Mouse (Mus musculus) forebrain, embryonic 15.5 days (tissue): ENCODE measurements around the gene Btbd16. TPM values are rescaled to one million over a fixed set of nuclear protein-coding genes. Genes with fewer than 3 reads are reported as not detected.

ENCODE experiments used
- ATAC-seq: fragments of 200-750 bp; cut with Nextera tagmentation; replicated peaks from 2 replicates; pipeline ENCODE4 v1.8.0; 2017; ENCODE audit warnings: mild to moderate bottlenecking, moderate TSS enrichment, moderate library complexity
- H3K27ac ChIP-seq: fragments of 300-500 bp; sonication (generic); replicated peaks from 2 replicates; pipeline ENCODE4 v1.5.1; 2015; ENCODE audit warnings: mild to moderate bottlenecking, inconsistent platforms
- H3K27me3 ChIP-seq: fragments of 300-500 bp; sonication (generic); 2 replicates; pipeline ENCODE4 v1.6.1; 2015; ENCODE audit warnings: inconsistent platforms
- H3K36me3 ChIP-seq: fragments of 300-500 bp; sonication (generic); 2 replicates; pipeline ENCODE4 v1.6.1; 2015; ENCODE audit warnings: mild to moderate bottlenecking, inconsistent platforms
- H3K4me1 ChIP-seq: fragments of 300-500 bp; sonication (generic); 2 replicates; pipeline ENCODE4 v1.6.1; 2015; ENCODE audit warnings: inconsistent platforms
- H3K4me2 ChIP-seq: fragments of 300-500 bp; sonication (generic); replicated peaks from 2 replicates; pipeline ENCODE4 v1.6.1; 2015; ENCODE audit warnings: mild to moderate bottlenecking, inconsistent platforms
- H3K4me3 ChIP-seq: fragments of 300-500 bp; sonication (generic); 2 replicates; pipeline ENCODE4 v1.5.1; 2015; ENCODE audit warnings: mild to moderate bottlenecking, inconsistent platforms
- H3K9ac ChIP-seq: fragments of 300-500 bp; sonication (generic); replicated peaks from 2 replicates; pipeline ENCODE4 v1.6.1; 2015; ENCODE audit warnings: mild to moderate bottlenecking, inconsistent platforms
- H3K9me3 ChIP-seq: fragments of 300-500 bp; sonication (generic); 2 replicates; pipeline ENCODE4 v1.6.1; 2016; ENCODE audit warnings: inconsistent platforms
- WGBS: fragments of 180-500 bp; shearing (Covaris S2); methylation state at CpG from one replicate; pipeline ENCODE4 v1.1.7; 2015; ENCODE audit warnings: mixed read lengths; 5-methylcytosine and 5-hydroxymethylcytosine counted together
- polyA plus RNA-seq: library from polyadenylated mRNA; unstranded; fragments of >200 nt; fragmentation: Nextera tagmentation; extraction: Ambion mirVana; gene quantifications from 2 replicates; pipeline ENCODE4 v1.2.1, GENCODE M21; 2015

Btbd16 gene
- polyA plus RNA-seq, 1 experiment from 2014 or later, result not detected

DNA sequence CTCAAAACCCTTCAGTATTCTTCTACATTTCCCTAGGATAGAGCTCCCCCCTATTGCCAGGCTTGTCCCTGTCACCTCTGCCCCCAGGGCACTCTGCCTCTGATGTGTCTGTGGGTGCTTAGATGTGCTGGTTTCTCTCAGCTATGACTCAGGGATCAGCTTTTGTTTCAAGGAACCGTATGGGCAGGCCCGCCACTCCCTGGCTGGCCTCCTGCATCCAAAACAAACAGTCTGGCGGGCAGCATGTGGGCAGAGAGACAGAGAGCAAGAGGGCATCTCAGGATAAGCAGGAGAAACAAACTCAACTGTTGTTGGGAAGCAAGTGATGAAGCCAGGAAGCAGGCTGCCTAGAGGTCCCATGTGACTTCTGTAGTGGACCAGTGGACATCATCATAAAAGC is 81.8 kb downstream of the Btbd16 start:
- Histone ChIP-seq H3K36me3 (no peaks in the 10 kb centered on the region), H3K4me2 (no peak overlapping the region), H3K4me3 (no peak overlapping the region), H3K27ac (no peak overlapping the region), H3K27me3 (no peaks in the 10 kb centered on the region), H3K9ac (no peak overlapping the region), H3K9me3 (no peaks in the 10 kb centered on the region), H3K4me1 (peaks cover 3% of the 10 kb centered on the region)
- ATAC-seq, result no peak
- WGBS, result 31% methylated on average over 3 of the region's 3 CpGs

DNA sequence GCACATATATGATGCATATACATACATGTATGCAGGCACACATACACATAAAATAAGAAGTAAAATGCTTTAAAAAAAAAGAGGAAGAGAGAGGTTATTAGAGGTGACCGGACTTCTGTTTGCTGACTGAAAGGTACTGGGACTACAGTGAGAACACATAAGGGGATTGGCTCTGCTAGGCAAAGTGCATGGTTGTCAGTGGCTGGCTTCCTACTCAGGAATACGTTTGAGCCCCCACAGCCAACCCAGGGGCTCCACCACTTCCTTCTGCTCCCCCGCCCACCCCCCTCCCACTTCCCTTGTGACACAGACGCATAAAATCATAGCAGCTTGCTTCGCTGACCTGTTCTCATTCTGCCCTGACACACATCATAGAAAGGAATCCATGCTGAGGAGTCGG is 84.1 kb downstream of the Btbd16 start:
- ATAC-seq, result no peak
- 79% methylated on average over 6 of the region's 6 CpGs for WGBS

DNA sequence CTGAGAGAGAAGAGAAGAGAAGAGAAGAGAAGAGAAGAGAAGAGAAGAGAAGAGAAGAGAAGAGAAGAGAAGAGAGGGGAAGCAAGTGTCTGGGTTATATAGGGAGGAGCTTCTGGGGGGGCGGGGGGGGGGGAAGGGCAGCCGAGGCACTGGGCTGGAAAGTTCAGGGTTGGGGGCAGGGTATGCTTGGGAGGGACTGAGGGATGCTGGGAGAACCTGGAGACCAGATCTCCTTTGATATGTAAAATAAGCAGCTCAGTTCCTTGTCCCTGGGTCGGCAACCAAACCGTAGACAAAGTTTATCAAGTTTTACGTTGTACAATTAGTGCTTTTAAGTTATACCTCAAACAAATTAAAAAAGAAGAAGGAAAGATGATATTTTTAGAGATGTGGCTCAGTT is 86.1 kb downstream of the Btbd16 start:
- Histone ChIP-seq H3K9me3 (no peaks in the 10 kb centered on the region), H3K36me3 (no peaks in the 10 kb centered on the region), H3K4me2 (no peak overlapping the region), H3K27ac (0 out of 2 replicates have a peak overlapping the region, but pooled peaks have one; percentile 57), H3K9ac (no peak overlapping the region), H3K4me3 (no peak overlapping the region), H3K4me1 (peaks cover 10% of the 10 kb centered on the region), H3K27me3 (no peaks in the 10 kb centered on the region)
- WGBS, result 21% methylated on average over 5 of the region's 5 CpGs
- ATAC-seq, result no peak

More for the DNA sequence above, 84.1 kb downstream of the Btbd16 start:
- no peak overlapping the region for H3K27ac ChIP-seq
- no peaks in the 10 kb centered on the region for H3K27me3 ChIP-seq
- no peak overlapping the region for H3K4me2 ChIP-seq
- no peak overlapping the region for H3K9ac ChIP-seq
- H3K4me1 ChIP-seq, result peaks cover 10% of the 10 kb centered on the region
- H3K36me3 ChIP-seq, result no peaks in the 10 kb centered on the region
- no peak overlapping the region for H3K4me3 ChIP-seq
- H3K9me3 ChIP-seq, result no peaks in the 10 kb centered on the region

DNA sequence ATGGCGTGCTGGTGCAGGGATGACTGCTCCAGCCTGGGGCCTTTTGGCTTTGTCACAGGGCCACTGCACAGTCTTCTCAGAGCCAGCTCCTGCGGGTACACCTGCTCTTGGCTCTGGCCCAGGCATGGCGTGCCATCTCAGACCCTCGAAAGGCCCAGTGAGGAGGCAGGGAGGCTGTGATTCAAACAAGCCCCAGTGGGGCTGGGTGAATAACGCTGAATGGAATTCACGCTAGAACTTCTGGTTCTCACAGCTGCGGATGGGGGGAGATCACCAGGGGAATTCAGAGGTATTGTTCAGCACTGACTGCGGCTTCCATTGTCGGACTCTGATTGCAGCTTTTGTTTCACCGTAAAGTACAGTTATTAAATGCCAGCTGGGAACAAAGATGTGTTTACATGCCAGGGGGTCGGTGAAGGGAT is 86.9 kb downstream of the Btbd16 start:
- Histone ChIP-seq H3K27ac (peak overlapping the region; percentile 57), H3K4me1 (peaks cover 13% of the 10 kb centered on the region), H3K27me3 (no peaks in the 10 kb centered on the region), H3K9me3 (no peaks in the 10 kb centered on the region), H3K4me2 (no peak overlapping the region), H3K36me3 (no peaks in the 10 kb centered on the region), H3K9ac (no peak overlapping the region), H3K4me3 (no peak overlapping the region)
- 8% methylated on average over 11 of the region's 11 CpGs for WGBS
- no peak for ATAC-seq

DNA sequence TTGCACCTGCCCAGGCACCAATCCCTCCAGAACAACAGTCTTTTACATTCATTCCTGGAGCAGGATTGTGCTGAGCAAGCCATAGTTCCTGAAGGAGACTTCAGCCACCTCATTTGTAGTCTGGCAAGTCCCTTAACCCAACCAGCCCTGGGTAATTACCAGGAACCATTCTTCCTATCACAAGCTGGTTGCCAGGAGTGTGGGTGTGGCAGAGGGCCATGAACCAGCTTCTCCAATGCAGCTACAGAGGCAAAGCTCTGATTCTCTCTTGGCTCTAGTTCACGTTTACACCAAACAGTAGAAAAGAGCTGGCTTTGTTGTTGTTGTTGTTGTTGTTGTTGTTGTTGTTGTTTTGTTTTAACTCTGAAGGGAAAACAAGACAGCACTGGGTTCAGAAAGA is 88.6 kb downstream of the Btbd16 start:
- H3K9ac ChIP-seq, result no peak overlapping the region
- WGBS, result 13% methylated on average over 1 of the region's 1 CpGs

DNA sequence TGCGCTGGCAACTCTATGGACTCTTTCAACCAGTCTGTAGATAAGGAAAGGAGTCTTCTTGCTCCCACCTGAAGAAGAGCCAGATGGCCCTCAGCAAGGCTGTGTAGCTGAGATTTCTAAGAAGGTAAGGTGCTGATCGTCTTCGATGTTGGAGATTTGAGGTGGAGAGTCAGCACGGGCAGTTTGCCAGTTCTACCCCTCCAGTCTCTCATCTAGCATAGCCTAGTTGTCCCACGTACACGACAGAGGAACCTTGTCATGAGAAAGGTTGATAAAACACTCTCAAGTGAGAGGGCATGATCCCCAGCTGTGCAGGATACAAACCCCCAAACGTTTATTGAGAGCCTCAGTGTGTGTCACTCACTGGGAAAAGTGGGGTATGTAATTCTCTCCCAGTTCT is 90.8 kb downstream of the Btbd16 start:
- Histone ChIP-seq H3K36me3 (no peaks in the 10 kb centered on the region), H3K27me3 (no peaks in the 10 kb centered on the region), H3K4me2 (no peak overlapping the region), H3K27ac (no peak overlapping the region), H3K9me3 (no peaks in the 10 kb centered on the region), H3K4me1 (peaks cover 24% of the 10 kb centered on the region), H3K9ac (no peak overlapping the region), H3K4me3 (no peak overlapping the region)
- WGBS, result 80% methylated on average over 7 of the region's 7 CpGs
- ATAC-seq, result no peak

More for the DNA sequence above, 88.6 kb downstream of the Btbd16 start:
- peaks cover 22% of the 10 kb centered on the region for H3K4me1 ChIP-seq
- no peak for ATAC-seq
- no peak overlapping the region for H3K27ac ChIP-seq
- no peaks in the 10 kb centered on the region for H3K9me3 ChIP-seq
- no peak overlapping the region for H3K4me3 ChIP-seq
- no peaks in the 10 kb centered on the region for H3K36me3 ChIP-seq
- no peaks in the 10 kb centered on the region for H3K27me3 ChIP-seq
- H3K4me2 ChIP-seq, result no peak overlapping the region

DNA sequence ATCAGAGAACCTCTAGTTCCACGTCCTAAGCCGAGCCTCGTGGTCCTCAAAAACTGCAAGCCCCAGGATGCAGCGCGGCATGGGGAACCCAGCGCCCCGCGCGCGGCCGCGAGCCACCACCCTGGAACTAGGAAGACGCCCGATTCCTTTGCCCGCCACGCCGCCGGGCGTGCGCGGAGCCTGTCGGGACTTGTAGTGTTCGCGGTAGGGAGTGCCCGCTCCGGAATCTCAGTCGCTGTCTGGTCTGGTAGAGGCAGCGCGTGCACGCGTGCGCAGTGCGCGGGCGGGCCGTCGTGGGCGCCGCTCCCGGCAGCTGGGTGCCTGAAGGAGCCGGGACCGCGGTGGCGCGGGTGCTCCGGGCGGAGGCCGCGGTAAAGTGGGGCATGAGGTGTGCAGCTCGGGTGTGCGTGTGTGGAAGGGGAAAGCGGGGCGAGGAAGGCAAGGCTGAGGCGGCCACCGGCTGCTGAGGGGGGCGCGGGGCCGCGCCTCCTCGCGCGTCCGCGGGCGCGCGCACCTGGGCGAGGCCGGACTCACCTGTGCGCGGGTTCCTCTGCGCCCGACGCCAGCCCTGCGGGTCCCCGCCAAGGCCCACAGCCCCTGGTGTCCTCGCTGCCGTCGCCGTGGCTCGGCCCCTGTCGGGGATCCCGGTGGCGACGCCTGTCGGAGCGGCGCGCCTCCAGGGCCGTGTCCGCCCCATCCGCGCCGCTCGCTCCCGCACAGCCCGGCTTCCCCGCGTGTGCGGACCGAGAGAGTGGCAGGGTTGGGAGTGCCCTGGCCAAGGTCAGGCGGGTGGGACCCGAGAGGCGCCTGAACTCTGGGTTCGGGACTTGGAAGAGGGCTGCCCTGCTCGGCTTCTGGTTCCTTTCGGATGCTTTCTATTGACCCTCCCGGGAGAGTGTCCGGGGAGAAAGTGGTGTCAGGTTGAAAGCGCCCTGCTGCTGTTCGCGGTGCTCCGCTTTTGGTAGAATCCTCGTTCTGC is 92.0 kb downstream of the Btbd16 start, which contains the start of gene Plekha1:
Plekha1 (plus strand) TSS at position 144 of the 979 bp plus-strand sequence.
- peak within 1 kb of the TSS; percentile 81 for H3K9ac ChIP-seq
- peak within 1 kb of the TSS; percentile 62 for H3K4me2 ChIP-seq
- no peaks in the 10 kb centered on the region for H3K36me3 ChIP-seq
- no peaks in the 10 kb centered on the region for H3K9me3 ChIP-seq
- H3K4me1 ChIP-seq, result peaks cover 19% of the 10 kb centered on the region
- ATAC-seq, result peak; percentile 99
- WGBS, result under 1% methylated on average over 94 of the region's 114 CpGs
- H3K4me3 ChIP-seq, result peak within 1 kb of the TSS; percentile 79
- no peaks in the 10 kb centered on the region for H3K27me3 ChIP-seq
- peak within 1 kb of the TSS; percentile 81 for H3K27ac ChIP-seq

DNA sequence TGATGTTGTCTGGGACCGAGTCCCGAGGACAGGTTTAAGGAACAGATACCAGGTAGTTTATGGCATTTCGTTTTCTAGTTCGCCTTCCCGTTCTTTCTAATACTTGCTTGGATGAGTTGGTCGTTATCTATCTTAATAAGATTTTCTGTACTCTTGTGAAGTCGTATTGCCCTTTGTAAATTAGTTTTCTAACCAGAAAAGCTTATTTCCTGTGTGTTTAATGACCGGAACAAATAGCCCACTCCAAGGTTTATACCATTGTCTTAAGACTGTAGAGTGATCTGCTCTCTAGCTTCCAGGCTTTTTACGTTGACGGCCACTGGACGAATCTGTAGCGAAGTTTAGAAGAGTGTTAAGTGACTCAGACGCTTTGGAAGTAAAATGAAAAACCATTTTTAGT is 92.8 kb downstream of the Btbd16 start:
- H3K4me2 ChIP-seq, result peak overlapping the region; percentile 62
- no peak for ATAC-seq
- H3K9ac ChIP-seq, result peak overlapping the region; percentile 81
- peaks cover 15% of the 10 kb centered on the region for H3K4me1 ChIP-seq
- peak overlapping the region; percentile 79 for H3K4me3 ChIP-seq
- peak overlapping the region; percentile 81 for H3K27ac ChIP-seq
- no peaks in the 10 kb centered on the region for H3K9me3 ChIP-seq
- H3K27me3 ChIP-seq, result no peaks in the 10 kb centered on the region
- H3K36me3 ChIP-seq, result no peaks in the 10 kb centered on the region
- WGBS, result 5% methylated on average over 13 of the region's 13 CpGs

DNA sequence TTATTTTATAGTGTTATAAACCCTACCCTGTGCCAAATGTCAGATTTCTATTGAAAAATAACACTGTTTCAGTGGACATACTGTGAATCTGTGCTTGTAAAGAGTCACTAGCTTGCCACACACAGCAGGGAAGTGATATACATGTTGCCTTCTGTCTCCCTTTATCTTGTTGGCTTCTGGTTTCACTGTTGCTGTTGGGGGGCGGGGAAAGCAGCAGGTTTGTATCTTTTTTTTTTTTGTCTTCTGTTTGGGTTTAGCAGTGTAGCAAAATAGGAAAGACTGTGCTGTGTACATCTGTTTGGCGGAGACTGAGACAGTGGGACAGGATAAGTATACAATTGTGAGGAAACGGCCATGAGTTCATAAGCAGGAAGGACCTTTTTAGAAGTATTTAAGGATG is 93.4 kb downstream of the Btbd16 start:
- H3K27ac ChIP-seq, result no peak overlapping the region
- H3K36me3 ChIP-seq, result no peaks in the 10 kb centered on the region
- no peak overlapping the region; the same call in 1 of the 2 replicates for H3K9ac ChIP-seq
- no peak for ATAC-seq
- peak overlapping the region; percentile 62 for H3K4me2 ChIP-seq
- H3K9me3 ChIP-seq, result no peaks in the 10 kb centered on the region
- peak overlapping the region; percentile 6; the same call in 1 of the 2 replicates for H3K4me3 ChIP-seq
- WGBS, result 70% methylated on average over 3 of the region's 3 CpGs
- H3K4me1 ChIP-seq, result peaks cover 15% of the 10 kb centered on the region
- H3K27me3 ChIP-seq, result no peaks in the 10 kb centered on the region

Other genes starting within 250 kb of the Btbd16 start
- 108 and 113 TPM in 2 replicates for gene Nsmce4a, start 201.0 kb upstream of the Btbd16 start, polyA plus RNA-seq
- 53.5 and 56.5 TPM in 2 replicates for gene Tacc2, start 196.6 kb upstream of the Btbd16 start, polyA plus RNA-seq
- 50.0 and 53.2 TPM in 2 replicates for gene Plekha1, start 91.7 kb downstream of the Btbd16 start, polyA plus RNA-seq
- 23.6 and 23.8 TPM in 2 replicates for gene Htra1, start 162.0 kb downstream of the Btbd16 start, polyA plus RNA-seq